Mouse (Mus musculus): ENCODE measurements around the gene Fam189b.

GRCm38 (mm10) chr3:89178107-89178385 lies 4.9 kb upstream of the Fam189b start:
- TF ChIP-seq CTCF (conservative IDR thresholded peaks at IDR 0.05 in 1 of 2, IDR thresholded peaks at IDR 0.05 in 1 of 2; ENCODE audit: low read depth in 2 of 2, low read length in 2 of 2) = no peak
- TF ChIP-seq EP300 (IDR thresholded peaks at IDR 0.05; ENCODE audit: low read length) = no peak
- TF ChIP-seq TCF12 (IDR thresholded peaks at IDR 0.05; ENCODE audit: low read depth, low read length) = no peak
- TF ChIP-seq ETS1 (conservative IDR thresholded peaks at IDR 0.05; ENCODE audit: low read depth, low read length) = no peak
- TF ChIP-seq CHD2 (IDR thresholded peaks at IDR 0.05; ENCODE audit: low read length) = no peak
- TF ChIP-seq MXI1 (IDR thresholded peaks at IDR 0.05; ENCODE audit: low read depth, low read length) = no peak
- no peak for TF ChIP-seq RAD21 (IDR thresholded peaks at IDR 0.05; ENCODE audit: low read depth, low read length)
- no peak for TF ChIP-seq SMC3 (IDR thresholded peaks at IDR 0.05; ENCODE audit: low read depth, low read length)
- TF ChIP-seq BHLHE40 (IDR thresholded peaks at IDR 0.05; ENCODE audit: low read depth, low read length) = no peak
- no peak for TF ChIP-seq POLR2A (IDR thresholded peaks at IDR 0.05; ENCODE audit: low read depth, low read length)
- no peak for TF ChIP-seq POLR2AphosphoS2 (IDR thresholded peaks at IDR 0.05; ENCODE audit: low read depth, low read length)
- TF ChIP-seq NRF1 (IDR thresholded peaks at IDR 0.05; ENCODE audit: low read depth, low read length) = no peak
